Mouse (Mus musculus) midbrain, embryonic 12.5 days (tissue): ENCODE results near the gene Desi2. TPM values are rescaled to one million over a fixed set of nuclear protein-coding genes. Genes with fewer than 3 reads are reported as not detected.
"Not testable (repeated sequence)": the region's sequence is repeated elsewhere in the genome, so short reads cannot be mapped to it uniquely, and the experiment has no call there.

ENCODE experiments used
- ATAC-seq: fragments of 200-750 bp; cut with Nextera tagmentation; 2 replicates; pipeline ENCODE4 v1.8.0; 2017; ENCODE audit warnings: low read depth, moderate TSS enrichment, moderate library complexity; ENCODE audit not compliant: low FRiP score
- H3K27ac ChIP-seq: fragments of 300-500 bp; sonication (generic); replicated peaks from 2 replicates; pipeline ENCODE4 v1.5.1; 2016; ENCODE audit warnings: mild to moderate bottlenecking
- H3K27me3 ChIP-seq: fragments of 300-500 bp; sonication (generic); 2 replicates; pipeline ENCODE4 v1.6.1; 2016; ENCODE audit warnings: mild to moderate bottlenecking
- H3K36me3 ChIP-seq: fragments of 300-500 bp; sonication (generic); 2 replicates; pipeline ENCODE4 v1.6.1; 2016
- H3K4me1 ChIP-seq: fragments of 300-500 bp; sonication (generic); 2 replicates; pipeline ENCODE4 v1.6.1; 2016
- H3K4me2 ChIP-seq: fragments of 300-500 bp; sonication (generic); replicated peaks from 2 replicates; pipeline ENCODE4 v1.6.1; 2016; ENCODE audit warnings: mild to moderate bottlenecking, moderate library complexity
- H3K4me3 ChIP-seq: fragments of 300-500 bp; sonication (generic); 2 replicates; pipeline ENCODE4 v1.5.1; 2016; ENCODE audit warnings: mild to moderate bottlenecking
- H3K9ac ChIP-seq: fragments of 300-500 bp; sonication (generic); replicated peaks from 2 replicates; pipeline ENCODE4 v1.6.1; 2016; ENCODE audit warnings: mild to moderate bottlenecking, moderate library complexity
- H3K9me3 ChIP-seq: fragments of 300-500 bp; sonication (generic); 2 replicates; pipeline ENCODE4 v1.6.1; 2016; ENCODE audit warnings: mild to moderate bottlenecking
- WGBS: fragments of 180-500 bp; shearing (Covaris S2); methylation state at CpG from one replicate; pipeline ENCODE4 v1.1.7; 2016; 5-methylcytosine and 5-hydroxymethylcytosine counted together
- polyA plus RNA-seq: library from polyadenylated mRNA; unstranded; fragments of >200 nt; fragmentation: Nextera tagmentation; extraction: Ambion mirVana; gene quantifications from 2 replicates; pipeline ENCODE4 v1.2.1, GENCODE M21; 2016

The Desi2 gene
- polyA plus RNA-seq, 1 experiment from 2014 or later, result 20.5 TPM

- Histone ChIP-seq H3K27ac (no peak overlapping the region), H3K9me3 (no peaks in the 10 kb centered on the region; the same call in 1 of the 2 replicates), H3K36me3 (0 out of 2 replicates have a peak, but pooled peaks cover under 1% of the 10 kb centered on the region), H3K27me3 (no peaks in the 10 kb centered on the region), H3K9ac (no peak overlapping the region), H3K4me1 (no peaks in the 10 kb centered on the region), H3K4me2 (no peak overlapping the region), H3K4me3 (no peak overlapping the region)
- WGBS, result 87% methylated on average over 5 of the region's 5 CpGs
- ATAC-seq, result no peak
Observed at GRCm38 (mm10) chr1:178219166-178220077, 32.2 kb downstream of the Desi2 start.

GRCm38 (mm10) chr1:178228888-178229287 is 41.7 kb downstream of the Desi2 start:
- Histone ChIP-seq H3K9me3 (peaks cover 33% of the 10 kb centered on the region), H3K36me3 (peaks cover 30% of the 10 kb centered on the region)
- not testable (repeated sequence) for H3K27me3 ChIP-seq, H3K27ac ChIP-seq, H3K4me2 ChIP-seq, H3K4me3 ChIP-seq, H3K9ac ChIP-seq, ATAC-seq, H3K4me1 ChIP-seq
- 92% methylated on average over 4 of the region's 4 CpGs for WGBS

GRCm38 (mm10) chr1:178234109-178234508 is 46.9 kb downstream of the Desi2 start:
- Histone ChIP-seq H3K36me3 (no peaks in the 10 kb centered on the region), H3K4me3 (no peak overlapping the region), H3K9me3 (no peaks in the 10 kb centered on the region), H3K4me2 (no peak overlapping the region), H3K27ac (no peak overlapping the region), H3K27me3 (no peaks in the 10 kb centered on the region), H3K4me1 (no peaks in the 10 kb centered on the region), H3K9ac (no peak overlapping the region)
- WGBS, result 91% methylated on average over 3 of the region's 3 CpGs
- no peak for ATAC-seq

GRCm38 (mm10) chr1:178235919-178236466 is 48.8 kb downstream of the Desi2 start:
- Histone ChIP-seq H3K4me1 (no peaks in the 10 kb centered on the region), H3K36me3 (no peaks in the 10 kb centered on the region), H3K4me3 (no peak overlapping the region), H3K9ac (no peak overlapping the region), H3K9me3 (no peaks in the 10 kb centered on the region), H3K4me2 (no peak overlapping the region), H3K27ac (no peak overlapping the region), H3K27me3 (no peaks in the 10 kb centered on the region)
- no peak for ATAC-seq
- whole genome bisulfite sequencing, result 73% methylated on average over 2 of the region's 2 CpGs

- H3K4me2 ChIP-seq, result no peak overlapping the region
- 90% methylated on average over 1 of the region's 1 CpGs for WGBS
- no peaks in the 10 kb centered on the region for H3K27me3 ChIP-seq
- H3K9me3 ChIP-seq, result no peaks in the 10 kb centered on the region
- ATAC-seq, result no peak
- no peak overlapping the region for H3K27ac ChIP-seq
- no peak overlapping the region for H3K4me3 ChIP-seq
- no peaks in the 10 kb centered on the region for H3K4me1 ChIP-seq
- no peak overlapping the region for H3K9ac ChIP-seq
- no peaks in the 10 kb centered on the region for H3K36me3 ChIP-seq
Observed at GRCm38 (mm10) chr1:178238676-178239075, 51.5 kb downstream of the Desi2 start.

GRCm38 (mm10) chr1:178241884-178242508 is 54.8 kb downstream of the Desi2 start:
- Histone ChIP-seq H3K9me3 (no peaks in the 10 kb centered on the region), H3K36me3 (peaks cover 11% of the 10 kb centered on the region; the same call in 1 of the 2 replicates), H3K4me2 (no peak overlapping the region), H3K27me3 (no peaks in the 10 kb centered on the region), H3K4me3 (no peak overlapping the region), H3K9ac (no peak overlapping the region), H3K4me1 (no peaks in the 10 kb centered on the region), H3K27ac (no peak overlapping the region)
- 94% methylated on average over 1 of the region's 1 CpGs for WGBS
- no peak for ATAC-seq

GRCm38 (mm10) chr1:178248107-178248820 is 61.0 kb downstream of the Desi2 start:
- 94% methylated on average over 1 of the region's 1 CpGs for WGBS
- H3K36me3 ChIP-seq, result peaks cover 23% of the 10 kb centered on the region
- no peak for ATAC-seq
- H3K4me2 ChIP-seq, result no peak overlapping the region
- H3K4me1 ChIP-seq, result no peaks in the 10 kb centered on the region
- no peaks in the 10 kb centered on the region for H3K9me3 ChIP-seq
- no peak overlapping the region for H3K9ac ChIP-seq
- no peak overlapping the region for H3K4me3 ChIP-seq
- H3K27me3 ChIP-seq, result no peaks in the 10 kb centered on the region
- no peak overlapping the region for H3K27ac ChIP-seq

- H3K27ac ChIP-seq, result no peak overlapping the region
- peaks cover 13% of the 10 kb centered on the region; the same call in 1 of the 2 replicates for H3K36me3 ChIP-seq
- no peaks in the 10 kb centered on the region for H3K27me3 ChIP-seq
- H3K9me3 ChIP-seq, result no peaks in the 10 kb centered on the region
- no peak overlapping the region for H3K4me2 ChIP-seq
- H3K9ac ChIP-seq, result no peak overlapping the region
- no peak overlapping the region for H3K4me3 ChIP-seq
- 88% methylated on average over 4 of the region's 4 CpGs for WGBS
- ATAC-seq, result no peak
- H3K4me1 ChIP-seq, result no peaks in the 10 kb centered on the region
Observed at GRCm38 (mm10) chr1:178254598-178254997, 67.4 kb downstream of the Desi2 start.

GRCm38 (mm10) chr1:178256351-178256750 is 69.1 kb downstream of the Desi2 start:
- Histone ChIP-seq H3K27me3 (no peaks in the 10 kb centered on the region), H3K4me2 (no peak overlapping the region), H3K4me3 (no peak overlapping the region), H3K9ac (no peak overlapping the region), H3K4me1 (no peaks in the 10 kb centered on the region), H3K36me3 (0 out of 2 replicates have a peak, but pooled peaks cover 7% of the 10 kb centered on the region), H3K9me3 (no peaks in the 10 kb centered on the region), H3K27ac (no peak overlapping the region)
- 94% methylated on average over 4 of the region's 4 CpGs for WGBS
- ATAC-seq, result no peak

- WGBS, result 95% methylated on average over 2 of the region's 2 CpGs
- Histone ChIP-seq H3K4me1 (no peaks in the 10 kb centered on the region), H3K4me3 (no peak overlapping the region), H3K9me3 (no peaks in the 10 kb centered on the region), H3K27ac (no peak overlapping the region), H3K27me3 (no peaks in the 10 kb centered on the region), H3K4me2 (no peak overlapping the region), H3K36me3 (0 out of 2 replicates have a peak, but pooled peaks cover 5% of the 10 kb centered on the region), H3K9ac (no peak overlapping the region)
- no peak for ATAC-seq
Observed at GRCm38 (mm10) chr1:178258821-178259220, 71.6 kb downstream of the Desi2 start.

- H3K9me3 ChIP-seq, H3K36me3 ChIP-seq, H3K4me3 ChIP-seq, H3K27me3 ChIP-seq, ATAC-seq, H3K4me1 ChIP-seq, H3K4me2 ChIP-seq, H3K27ac ChIP-seq, H3K9ac ChIP-seq: not testable (repeated sequence)
- 91% methylated on average over 3 of the region's 3 CpGs for WGBS
Observed at GRCm38 (mm10) chr1:178265381-178265780, 78.2 kb downstream of the Desi2 start.
